Mouse (Mus musculus): ENCODE measurements at regions not wholly inside any gene's neighbourhood (a gene's known extent, or its start where the extent isn't known, plus 50 kb on each side); places are given as distances from the start of the nearest gene placed in this dataset.

GRCm38 (mm10) chr17:77711130-77711529 is 488.9 kb upstream of the Crim1 start:
- in situ Hi-C loops (cut with MboI, MseI), result no loop called here

GRCm38 (mm10) chr17:77712189-77712588 is 487.9 kb upstream of the Crim1 start:
- in situ Hi-C loops (cut with MboI, MseI), result no loop called here

- in situ Hi-C loops (cut with MboI, MseI), result no loop called here
These were observed 481.6 kb upstream of the Crim1 start for GRCm38 (mm10) chr17:77718450-77718849.

- in situ Hi-C loops (cut with MboI, MseI), result loop anchor here (5.0 kb wide), 1 partner anchor 53 kb away; no protein-coding TSS in a partner anchor
These were observed 465.5 kb upstream of the Crim1 start for GRCm38 (mm10) chr17:77734413-77735024.

Measured in T-helper 1 cell (primary cell).